Mouse (Mus musculus) small intestine, adult 10 weeks (tissue): Measurements from ENCODE around the gene Psmd2. TPM values are rescaled to one million over a fixed set of nuclear protein-coding genes. Genes with fewer than 3 reads are reported as not detected.

Experiments
- polyA plus RNA-seq: library from polyadenylated mRNA; stranded (reverse); fragments of 350-450 nt; fragmentation: Illumina TruSeq; extraction: RNeasy Lipid Tissue Mini Kit (QIAGEN cat#74804); gene quantifications from one replicate; pipeline ENCODE4 v1.2.3, GENCODE M21; 2014; ENCODE audit warnings: low replicate concordance

Gene Psmd2
- polyA plus RNA-seq, result 40.4 TPM

GRCm38 (mm10) chr16:20651076-20651946 is at the start of gene Psmd2:
Gene Psmd2 (plus strand): TSS chr16:20651652.

GRCm38 (mm10) chr16:20611357-20612227 is 39.9 kb upstream of the Psmd2 start, which contains the start of the genes Eef1akmt4, Gm49333 and Alg3:
Gene Eef1akmt4 (plus strand): TSS chr16:20611593.
Gene Gm49333 (plus strand): TSS chr16:20611610.
Gene Alg3 (minus strand): TSS chr16:20611735.

GRCm38 (mm10) chr16:20621191-20621990 is 30.1 kb upstream of the Psmd2 start, which contains the start of gene Camk2n2:
Gene Camk2n2 (minus strand): TSS chr16:20621287.

GRCm38 (mm10) chr16:20629731-20630634 is 21.5 kb upstream of the Psmd2 start, which contains the start of gene Ece2:
Gene Ece2 (plus strand): TSS chr16:20629828.

GRCm38 (mm10) chr16:20668013-20668412 is 16.6 kb downstream of the Psmd2 start, which contains the start of gene Eif4g1:
Gene Eif4g1 (plus strand): TSS chr16:20668313.

GRCm38 (mm10) chr16:20693111-20693701 is 41.8 kb downstream of the Psmd2 start, which contains the start of gene Fam131a:
Gene Fam131a (plus strand): TSS chr16:20693241.

Other genes starting within 250 kb of the Psmd2 start
- gene Abcc5, start 225.3 kb upstream of the Psmd2 start, polyA plus RNA-seq, result 18.2 TPM
- 4.0 TPM for gene Eif2b5, start 152.8 kb upstream of the Psmd2 start, polyA plus RNA-seq
- 16.9 TPM for gene Dvl3, start 134.7 kb upstream of the Psmd2 start, polyA plus RNA-seq
- gene Ap2m1, start 116.2 kb upstream of the Psmd2 start, polyA plus RNA-seq, result 90.7 TPM
- 6.6 TPM for gene Abcf3, start 103.1 kb upstream of the Psmd2 start, polyA plus RNA-seq
- 0.41 TPM for gene Vwa5b2, start 62.2 kb upstream of the Psmd2 start, polyA plus RNA-seq
- not detected for gene Eef1akmt4, start 40.1 kb upstream of the Psmd2 start, polyA plus RNA-seq
- gene Gm49333, start 40.0 kb upstream of the Psmd2 start, polyA plus RNA-seq, result not detected
- 2.8 TPM for gene Alg3, start 39.9 kb upstream of the Psmd2 start, polyA plus RNA-seq
- not detected for gene Camk2n2, start 30.4 kb upstream of the Psmd2 start, polyA plus RNA-seq
- not detected for gene Ece2, start 21.8 kb upstream of the Psmd2 start, polyA plus RNA-seq
- gene Eif4g1, start 16.7 kb downstream of the Psmd2 start, polyA plus RNA-seq, result 95.9 TPM
- not detected for gene Fam131a, start 41.6 kb downstream of the Psmd2 start, polyA plus RNA-seq
- gene Polr2h, start 66.0 kb downstream of the Psmd2 start, polyA plus RNA-seq, result 17.3 TPM
- gene Clcn2, start 66.1 kb downstream of the Psmd2 start, polyA plus RNA-seq, result 2.5 TPM
- not detected for gene Chrd, start 81.5 kb downstream of the Psmd2 start, polyA plus RNA-seq
- gene Thpo, start 82.9 kb downstream of the Psmd2 start, polyA plus RNA-seq, result 0.22 TPM